Mouse (Mus musculus) gonadal fat pad, adult 2 months (tissue): Measurements from ENCODE around the gene Gsto1. TPM values are rescaled to one million over a fixed set of nuclear protein-coding genes. Genes with fewer than 3 reads are reported as not detected.

Experiments used
- polyA plus RNA-seq: library from polyadenylated mRNA; depleted of rRNA; stranded (reverse); fragments of >200 nt; gene quantifications from 2 replicates; pipeline ENCODE4 v1.2.3, GENCODE M21; 2012; rRNA removed

Gene Gsto1
- polyA plus RNA-seq, 1 experiment, result 31.3 TPM

Other genes starting within 250 kb of the Gsto1 start
- 7.9 and 8.3 TPM in 2 replicates for gene Col17a1, start 162.9 kb upstream of the Gsto1 start, polyA plus RNA-seq
- 55.3 and 66.8 TPM in 2 replicates for gene Sfr1, start 123.3 kb upstream of the Gsto1 start, polyA plus RNA-seq
- gene Gsto2, start 10.6 kb downstream of the Gsto1 start, polyA plus RNA-seq, result 1.5 and 2.5 TPM in 2 replicates
- gene Cfap43, start 64.3 kb downstream of the Gsto1 start, polyA plus RNA-seq, result 1.00 and 1.3 TPM in 2 replicates
- gene Itprip, start 64.3 kb downstream of the Gsto1 start, polyA plus RNA-seq, result 2.4 and 4.0 TPM in 2 replicates
- gene Cfap58, start 82.7 kb downstream of the Gsto1 start, polyA plus RNA-seq, result 0.26 and 0.27 TPM in 2 replicates